Mouse (Mus musculus) urinary bladder, adult 18-20 months (tissue): ENCODE data around the gene AB124611.
"Not testable (repeated sequence)": the region's sequence is repeated elsewhere in the genome, so short reads cannot be mapped to it uniquely, and the experiment has no call there.

Source experiments
- DNase-seq, 2 experiments: peaks; one replicate each; pipeline ENCODE4 v3.0.0; 2022; ENCODE audit warnings: low spot score in 2 of 2, mixed read lengths in 2 of 2

Gene AB124611

DNA sequence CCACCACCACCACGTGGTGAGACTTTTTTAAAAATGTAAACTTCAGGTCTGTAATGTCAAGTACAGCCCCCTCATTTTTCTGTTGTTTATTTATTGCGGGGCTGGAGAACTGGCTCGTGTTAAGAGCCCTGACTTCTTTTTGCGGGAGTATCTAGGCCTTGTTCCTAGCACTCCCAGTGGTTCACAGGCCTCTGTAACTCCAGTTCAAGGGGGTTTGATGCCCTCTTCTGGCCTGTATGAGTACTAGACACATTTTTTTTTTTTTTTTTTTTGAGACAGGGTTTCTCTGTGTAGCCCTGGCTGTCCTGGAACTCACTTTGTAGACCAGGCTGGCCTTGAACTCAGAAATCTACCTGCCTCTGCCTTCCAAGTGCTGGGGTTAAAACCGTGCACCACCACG, 7.3 kb upstream of the AB124611 start:
- DNase-seq, result not testable (repeated sequence)

DNA sequence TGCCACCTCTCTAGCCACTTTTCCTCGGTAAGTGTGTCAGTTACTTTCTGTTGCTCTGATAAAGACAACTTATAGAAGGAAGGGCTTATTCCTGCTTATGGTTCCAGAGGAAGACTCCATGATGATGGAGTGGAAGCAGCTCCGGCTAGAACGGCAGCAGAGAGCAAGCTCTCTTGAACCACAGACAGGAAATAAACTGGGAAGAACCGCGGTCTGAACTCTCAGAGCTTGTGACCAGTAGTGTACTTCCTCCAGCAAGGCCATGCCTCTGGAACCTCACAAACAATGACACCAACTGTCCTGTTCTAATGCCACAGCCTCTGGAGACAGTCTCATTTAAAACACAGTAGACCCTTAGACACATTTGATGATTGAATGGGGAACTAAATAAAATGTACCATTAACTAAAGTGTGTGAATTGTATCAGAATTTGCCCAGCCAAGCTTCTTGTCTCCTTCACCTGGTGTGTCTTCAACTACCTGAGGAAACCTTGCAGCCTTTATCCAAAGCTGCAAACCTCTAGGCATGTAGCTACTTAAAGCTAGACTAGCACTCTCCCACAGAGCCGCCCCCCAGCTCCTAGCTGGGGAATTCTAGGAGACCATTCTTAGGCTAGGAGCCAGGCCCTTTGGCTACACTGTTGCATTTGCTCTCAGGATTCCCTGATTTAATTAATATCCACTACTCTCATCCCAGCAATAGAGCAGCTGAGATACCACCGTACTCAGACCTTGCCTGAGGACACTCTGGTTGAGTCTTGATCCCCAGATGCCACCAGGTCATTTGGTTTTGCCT, 637 bp upstream of the AB124611 start:
- no peak for DNase-seq

DNA sequence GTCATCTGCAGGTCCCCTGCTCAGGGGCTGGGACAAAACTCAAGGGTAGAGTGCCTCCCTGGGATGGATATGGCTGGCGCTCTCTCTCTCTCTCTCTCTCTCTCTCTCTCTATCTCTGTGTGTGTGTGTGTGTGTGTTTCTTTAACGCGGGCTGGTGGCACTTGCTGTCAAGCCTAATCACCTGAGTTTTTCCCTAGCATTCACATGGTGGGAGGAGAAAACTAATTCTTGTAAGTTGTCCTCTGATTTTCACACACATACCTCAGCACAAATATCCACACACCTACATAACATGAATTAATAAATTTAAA, 613 bp downstream of the AB124611 start:
- DNase-seq, result no peak

DNA sequence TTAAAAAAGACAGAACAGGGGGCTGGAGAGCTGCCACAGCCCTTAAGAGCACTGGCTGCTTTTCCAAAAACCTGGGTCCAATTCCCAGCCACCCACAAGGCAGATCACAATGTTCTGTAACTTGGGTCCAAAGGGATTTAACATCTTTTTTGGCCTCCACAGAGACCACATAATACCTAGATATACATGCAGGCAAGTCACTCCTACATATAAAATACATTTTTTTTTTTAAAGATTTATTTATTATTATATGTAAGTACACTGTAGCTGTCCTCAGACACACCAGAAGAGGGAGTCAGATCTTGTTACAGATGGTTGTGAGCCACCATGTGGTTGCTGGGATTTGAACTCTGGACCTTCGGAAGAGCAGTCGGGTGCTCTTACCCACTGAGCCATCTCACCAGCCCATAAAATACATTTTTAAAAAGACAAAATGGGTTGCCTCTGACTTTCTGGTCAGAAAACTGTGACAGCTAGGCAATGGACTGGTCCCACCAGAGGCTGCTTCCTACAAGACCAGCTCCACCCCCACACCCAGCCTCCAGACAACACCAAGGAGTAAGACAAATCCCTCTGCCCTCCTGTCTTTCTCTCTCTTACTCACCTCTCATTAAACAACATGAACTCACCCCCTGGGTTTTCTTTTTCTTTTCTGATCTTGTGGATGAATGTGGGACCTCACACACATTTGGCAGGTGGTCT, 1.3 kb downstream of the AB124611 start:
- DNase-seq, result no peak

DNA sequence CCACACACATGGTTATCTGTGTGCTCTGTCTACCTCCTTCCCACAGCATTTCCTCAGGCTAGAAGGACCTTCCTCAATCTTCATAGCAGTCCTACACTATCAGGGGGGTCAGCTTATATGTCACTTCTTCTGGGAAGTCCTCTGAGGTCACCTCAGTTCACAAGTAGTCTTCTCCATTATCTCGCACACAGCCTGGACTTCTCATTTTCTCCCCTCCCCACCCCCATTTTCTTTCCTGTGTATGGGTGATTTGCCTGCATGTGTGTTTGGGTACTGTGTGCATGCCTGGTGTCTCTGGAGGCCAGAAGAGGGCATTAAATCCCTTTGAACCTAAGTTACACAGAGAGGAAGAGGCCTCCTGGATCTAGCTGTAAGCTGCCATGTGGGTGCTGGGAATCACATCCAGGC, 1.9 kb downstream of the AB124611 start:
- no peak for DNase-seq

DNA sequence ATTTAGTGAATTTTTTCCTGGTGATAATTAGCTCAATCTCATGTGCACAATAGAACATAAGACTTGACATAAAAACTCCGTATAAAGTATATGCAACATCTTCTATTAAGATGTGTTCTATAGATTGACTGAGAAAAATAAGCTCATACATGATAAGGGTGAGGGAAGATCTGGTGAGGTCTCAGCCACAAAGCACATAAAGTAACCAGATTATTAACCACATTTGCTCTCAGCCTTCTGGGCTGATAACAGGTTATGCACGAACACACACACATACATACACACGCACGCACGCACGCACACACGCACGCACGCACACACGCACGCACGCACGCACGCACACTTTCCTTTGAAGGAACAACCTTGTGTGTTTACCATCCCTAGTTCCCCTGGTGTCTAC, 10.5 kb downstream of the AB124611 start:
- DNase-seq, result no peak

DNA sequence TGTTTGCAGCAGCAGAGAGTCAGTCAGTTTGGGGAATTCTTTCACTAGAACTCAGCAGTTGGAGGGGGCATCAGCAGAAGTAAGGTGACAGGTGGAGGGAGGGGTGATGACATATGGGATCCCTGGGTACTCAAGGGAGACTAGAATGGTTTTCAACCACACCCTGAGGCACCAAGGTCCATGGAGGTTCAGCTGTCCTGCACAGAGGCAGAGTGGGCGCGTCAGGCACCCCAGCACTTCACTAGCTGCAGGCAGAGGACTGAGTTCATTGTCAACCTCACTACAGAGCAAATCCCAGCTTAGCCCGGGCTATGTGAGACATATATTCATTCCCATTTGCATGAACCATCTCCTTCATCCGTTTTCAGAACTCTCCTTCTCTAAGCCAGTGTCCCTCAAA, 11.0 kb downstream of the AB124611 start:
- DNase-seq, result no peak

DNA sequence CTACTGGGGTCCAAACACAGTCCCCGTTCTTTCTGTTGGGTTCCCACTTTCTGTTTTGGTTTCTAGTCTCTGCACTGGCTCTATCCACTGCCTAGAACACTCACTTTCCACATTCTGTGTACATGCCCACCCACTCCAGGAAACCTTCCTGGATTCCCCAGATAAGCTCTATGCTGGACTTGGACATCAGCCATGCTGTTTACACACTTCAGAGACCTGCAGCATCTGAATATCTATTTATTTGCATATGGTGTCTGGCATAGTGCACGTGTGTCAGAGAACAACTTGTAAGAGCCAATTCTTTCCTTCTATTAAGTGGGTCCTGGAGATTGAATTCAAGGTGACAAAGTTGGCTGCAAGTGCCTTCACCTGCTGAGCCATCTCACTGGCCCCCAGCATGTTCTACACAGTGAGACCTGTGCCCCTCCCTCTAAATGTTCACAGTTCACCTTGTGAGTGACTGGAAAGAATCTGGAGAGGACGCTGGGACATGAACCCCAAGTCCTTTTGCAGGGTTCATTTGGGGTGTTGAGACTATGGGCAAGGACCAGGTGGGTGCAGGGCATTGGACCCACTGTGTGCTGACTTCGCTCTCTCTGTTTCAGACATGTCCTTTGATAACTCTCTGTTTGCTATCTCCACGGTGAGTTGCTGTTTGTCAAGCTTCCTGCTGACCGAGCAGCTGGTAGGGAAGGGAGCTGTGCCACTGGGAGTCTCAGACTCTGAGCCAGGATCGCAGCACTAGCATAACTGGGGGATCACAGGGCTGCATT, 14.2 kb downstream of the AB124611 start:
- no peak for DNase-seq

DNA sequence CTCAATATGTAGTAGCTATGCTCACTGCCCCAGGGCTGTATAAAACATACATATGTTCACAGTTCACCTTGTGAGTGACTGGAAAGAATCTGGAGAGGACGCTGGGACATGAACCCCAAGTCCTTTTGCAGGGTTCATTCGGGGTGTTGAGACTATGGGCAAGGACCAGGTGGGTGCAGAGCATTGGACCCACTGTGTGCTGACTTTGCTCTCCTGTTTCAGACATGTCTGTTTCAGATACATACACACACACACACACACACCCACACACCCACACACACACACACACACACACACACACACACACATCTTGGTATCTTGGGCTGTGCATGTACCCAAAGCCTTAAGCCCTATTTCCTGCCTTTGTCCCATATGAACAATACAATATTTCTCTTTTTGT, 16.0 kb downstream of the AB124611 start:
- DNase-seq, result not testable (repeated sequence)

DNA sequence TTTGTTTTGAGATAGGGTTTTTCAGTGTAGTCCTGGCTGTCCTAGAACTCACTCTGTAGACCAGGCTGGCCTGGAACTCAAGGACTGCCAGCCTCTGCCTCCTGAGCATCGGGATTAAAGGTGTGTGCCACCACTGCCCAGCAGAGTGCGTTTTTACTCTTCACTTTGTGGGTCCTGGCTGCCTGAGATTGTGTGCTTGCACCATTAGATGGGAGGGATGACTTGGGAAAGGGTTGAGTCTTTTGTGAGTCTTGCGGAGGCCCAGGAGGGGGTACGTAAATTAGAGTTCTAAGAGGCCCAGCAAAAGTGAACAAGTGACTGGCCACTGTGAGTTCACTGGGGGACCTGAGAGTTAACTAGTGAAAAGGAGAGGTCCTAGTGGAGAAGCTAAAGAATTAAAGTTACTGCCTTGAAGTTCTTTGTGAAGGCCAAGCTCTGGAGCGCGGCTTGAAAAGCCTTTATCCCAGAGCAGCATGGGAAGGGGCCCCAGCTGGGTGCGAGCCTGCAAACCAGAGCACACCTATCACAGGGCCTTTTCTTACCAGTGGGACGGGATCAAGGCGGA, 19.5 kb downstream of the AB124611 start:
- DNase-seq, result peak in 1 of 2 experiments; percentile 14

DNA sequence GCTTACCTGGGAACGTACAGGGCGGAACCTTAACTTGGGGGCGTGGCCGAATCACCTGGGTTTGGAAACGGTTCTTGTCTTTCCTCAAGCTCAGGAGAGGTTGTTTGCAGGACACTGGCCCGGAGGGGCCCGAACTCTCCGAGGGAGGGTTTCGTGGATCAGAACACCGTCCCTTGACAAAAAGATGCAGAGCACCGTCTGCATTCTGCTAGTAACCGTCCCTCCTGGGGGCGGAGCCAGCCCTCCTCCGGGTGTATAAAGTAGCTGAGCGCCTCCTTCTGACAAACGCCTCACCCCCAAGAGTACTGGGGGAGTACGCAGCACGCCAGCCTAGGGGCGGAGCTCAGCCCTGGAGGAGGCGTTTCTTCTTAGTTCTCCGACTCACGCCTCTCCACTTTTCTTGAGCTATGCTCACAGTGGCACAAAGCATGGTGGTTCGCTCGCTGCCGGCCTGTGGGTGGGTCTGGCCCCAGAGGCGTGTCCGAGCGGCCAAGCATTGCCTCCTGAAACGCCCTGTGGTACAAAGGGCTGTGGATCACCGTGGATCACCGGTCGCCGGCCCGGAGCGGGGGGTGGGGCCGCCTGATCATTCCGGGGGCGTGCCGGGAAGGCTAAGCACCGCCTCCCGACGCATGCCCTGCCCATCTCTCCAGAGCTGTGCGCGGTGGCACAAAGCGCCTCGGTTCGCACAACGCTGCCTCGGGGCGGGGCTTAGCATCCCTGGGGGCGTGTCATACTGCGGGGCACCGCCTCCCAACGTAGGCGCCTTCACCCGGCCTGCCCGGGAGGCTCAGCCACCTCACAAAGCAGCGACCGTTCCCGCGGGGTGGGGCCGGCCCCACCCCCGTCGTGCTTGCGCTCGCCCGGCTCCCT, 20.2 kb downstream of the AB124611 start:
- peak; percentile 99 for DNase-seq

DNA sequence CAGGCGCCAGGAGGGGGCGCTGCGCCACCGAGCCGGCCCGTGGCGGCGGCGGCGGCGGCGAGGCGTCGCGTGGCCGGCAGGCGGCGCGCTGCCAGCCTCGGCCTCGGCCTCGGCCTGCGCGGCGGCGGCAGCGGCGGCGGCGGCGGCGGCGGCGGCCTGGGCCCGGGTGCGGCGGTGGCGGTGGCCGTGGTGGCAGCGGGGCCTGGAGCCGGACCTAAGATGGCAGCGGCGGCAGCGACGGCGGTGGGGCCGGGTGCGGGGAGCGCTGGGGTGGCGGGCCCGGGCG, 20.8 kb downstream of the AB124611 start, which contains the start of gene Carm1:
Gene Carm1, plus strand, starts transcription at position 106 of the 286 bp plus-strand sequence.
- DNase-seq, result peak in 1 of 2 experiments; percentile 56

DNA sequence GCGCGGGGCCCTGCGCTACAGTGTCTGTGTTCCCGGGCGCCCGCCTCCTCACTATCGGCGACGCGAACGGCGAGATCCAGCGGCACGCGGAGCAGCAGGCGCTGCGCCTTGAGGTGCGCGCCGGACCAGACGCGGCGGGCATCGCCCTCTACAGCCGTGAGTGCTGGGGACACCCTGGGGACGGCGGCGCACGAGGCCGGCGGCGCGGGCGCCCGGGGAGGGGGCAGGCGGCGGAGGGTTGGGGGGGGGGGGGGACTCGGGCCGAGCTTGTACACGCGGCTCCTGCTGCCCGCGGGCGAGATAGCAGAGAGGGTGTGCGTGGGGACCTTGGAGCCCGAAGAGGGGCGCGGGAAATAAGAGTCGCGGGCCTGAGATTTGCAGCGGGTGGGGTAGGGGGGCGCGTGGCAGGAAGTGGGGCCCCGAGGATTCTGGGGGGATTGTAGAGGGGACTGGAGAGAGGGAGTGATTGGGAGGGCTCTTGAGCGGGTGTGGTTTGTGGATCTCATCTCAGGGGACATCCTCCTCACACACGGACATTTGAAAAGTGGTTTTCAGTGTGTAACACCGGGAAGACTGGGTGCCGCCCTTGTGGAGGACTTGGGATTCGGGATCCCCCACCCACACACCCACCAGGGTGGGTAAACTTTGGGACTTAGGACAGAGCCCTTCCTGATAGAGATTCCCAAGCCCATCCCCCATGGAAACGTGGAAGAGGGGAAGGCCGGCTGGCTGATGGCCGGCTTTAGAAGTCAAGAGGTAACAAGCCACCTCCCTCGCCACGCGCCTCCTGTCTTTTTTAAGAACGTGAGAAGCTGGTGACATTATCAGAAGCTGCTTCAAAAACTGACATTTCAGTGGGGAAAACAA, 21.3 kb downstream of the AB124611 start:
- DNase-seq, result peak; percentile 36 to 40

DNA sequence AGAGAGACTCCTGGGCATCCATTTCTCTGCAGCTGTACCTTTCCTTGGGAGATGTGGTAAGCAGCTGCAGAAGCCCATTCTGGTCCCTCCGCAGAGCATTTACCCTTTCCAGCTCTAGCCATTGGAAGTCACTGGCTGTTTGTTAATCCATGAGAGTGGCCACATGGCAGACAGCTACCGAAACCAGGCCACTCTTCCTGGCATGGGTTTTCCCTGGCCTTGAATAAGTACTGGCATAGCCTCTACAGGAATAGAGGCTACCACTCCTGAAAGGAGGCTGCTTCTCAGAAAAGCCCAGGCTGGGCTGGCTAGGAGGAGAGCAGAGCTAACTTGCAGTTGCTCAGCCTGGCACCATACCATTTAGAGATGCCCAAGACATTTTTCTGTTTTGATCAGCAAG, 25.1 kb downstream of the AB124611 start:
- no peak for DNase-seq

DNA sequence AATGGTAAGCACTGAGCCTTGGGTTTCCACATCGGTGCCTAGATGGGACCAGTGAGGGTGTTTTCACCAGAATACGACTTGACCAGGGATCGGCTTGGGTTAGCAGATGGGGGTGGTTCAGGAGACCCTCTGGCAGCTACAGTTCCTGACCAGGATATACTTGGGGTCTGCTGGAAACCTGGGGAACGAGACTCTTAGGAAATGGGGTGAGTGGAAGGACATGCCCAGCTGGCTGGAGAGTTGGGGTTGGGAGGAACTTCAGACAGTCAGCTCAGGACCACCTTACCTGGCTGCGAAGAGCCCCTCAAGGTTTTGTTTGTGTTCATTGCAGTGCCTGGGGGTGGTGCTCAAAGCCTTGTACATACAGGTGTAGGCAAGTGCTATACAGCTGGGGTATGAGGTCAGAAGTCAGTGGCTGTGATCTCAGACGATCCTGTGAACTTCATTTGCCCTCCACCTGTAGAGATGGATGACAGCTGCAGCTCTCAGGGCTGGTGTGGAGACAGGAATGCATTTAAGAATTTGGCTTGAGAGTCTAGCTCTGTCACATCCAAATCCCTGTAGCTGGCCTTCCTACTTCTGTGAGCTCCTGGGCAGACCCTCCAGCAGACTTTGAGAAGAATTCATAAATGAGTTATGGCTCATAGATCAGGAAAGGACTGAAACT, 27.8 kb downstream of the AB124611 start:
- DNase-seq, result no peak

DNA sequence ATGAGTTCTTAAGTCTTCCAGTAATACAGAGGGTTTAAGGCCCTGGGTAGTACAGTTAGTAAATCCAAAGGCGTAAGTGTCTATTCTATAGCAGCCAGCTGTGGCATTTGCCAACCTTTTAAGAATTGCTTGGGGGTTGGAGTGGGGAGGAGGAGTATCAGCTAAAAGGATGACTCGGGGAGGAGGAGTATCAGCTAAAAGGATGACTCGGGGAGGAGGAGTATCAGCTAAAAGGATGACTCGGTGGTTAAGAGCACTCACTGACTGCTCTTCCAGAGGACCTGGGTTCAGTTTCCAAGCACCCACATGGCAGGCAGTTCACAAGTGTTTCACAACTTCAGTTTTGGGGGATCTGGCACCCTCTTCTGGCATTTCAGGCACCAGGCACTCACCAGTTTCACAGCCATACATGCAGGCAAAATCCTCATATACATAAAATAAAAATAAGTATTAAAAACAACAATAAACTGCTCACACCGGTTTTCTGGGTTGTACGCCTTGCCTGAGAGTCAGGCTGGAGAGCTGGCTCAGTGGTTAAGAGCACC, 29.3 kb downstream of the AB124611 start:
- DNase-seq, result no peak

DNA sequence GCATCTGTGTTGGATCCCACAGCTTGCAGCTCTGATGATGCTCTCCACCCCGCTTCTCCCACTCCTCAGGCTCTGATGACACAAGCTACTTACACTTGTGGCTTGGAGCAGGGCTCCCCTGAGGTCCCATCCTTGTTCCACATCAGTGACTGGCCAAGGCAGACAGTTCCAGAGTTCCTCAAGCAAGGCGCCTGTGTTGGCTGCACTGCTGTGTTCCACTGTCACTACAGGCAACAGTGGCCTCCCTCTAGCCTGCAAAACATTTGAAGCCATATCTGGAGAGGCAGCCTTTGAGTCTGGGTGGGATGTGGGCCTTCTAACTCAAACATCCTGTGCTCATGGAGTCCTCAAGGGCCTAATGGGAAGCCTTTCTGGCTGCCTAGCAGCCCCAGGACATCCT, 31.0 kb downstream of the AB124611 start:
- DNase-seq, result no peak

DNA sequence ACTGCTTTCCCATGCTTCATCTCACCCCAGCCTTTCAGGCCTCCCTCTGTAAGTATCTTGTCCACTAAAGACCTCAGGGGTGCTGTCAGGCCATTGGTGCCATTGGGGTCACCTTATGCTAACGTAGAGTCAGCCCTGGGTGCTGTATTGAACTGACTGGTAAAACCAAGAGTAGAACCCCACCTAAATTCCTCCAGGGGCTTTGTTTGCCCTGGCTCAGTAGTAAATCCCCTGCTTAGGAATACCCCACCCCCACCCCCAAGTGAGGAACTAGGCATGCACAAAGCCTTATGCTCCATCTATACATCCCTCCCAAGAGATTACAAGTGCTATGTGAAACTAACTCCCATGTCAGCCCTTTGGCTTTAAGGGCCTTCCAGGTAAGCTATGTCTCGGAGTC, 31.6 kb downstream of the AB124611 start:
- DNase-seq, result no peak

DNA sequence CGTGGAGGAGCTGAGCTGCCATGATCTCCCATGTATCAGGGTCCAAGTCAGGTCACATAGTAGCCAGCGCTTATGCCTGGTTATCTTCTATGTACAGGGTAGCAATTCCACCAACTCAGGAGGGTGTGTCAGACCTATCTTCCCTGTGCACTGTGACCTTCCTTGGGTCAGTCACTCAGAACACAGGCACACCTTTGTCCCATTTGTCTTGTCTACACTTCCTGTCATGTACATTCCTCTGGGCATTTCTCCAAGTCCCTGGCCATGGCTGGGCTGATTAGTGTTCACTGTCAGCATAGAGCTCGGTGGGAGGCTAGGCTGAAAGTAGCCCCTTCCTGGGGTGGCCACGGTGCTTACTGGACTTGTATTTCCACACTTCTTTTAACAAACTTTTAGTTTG, 32.4 kb downstream of the AB124611 start:
- no peak for DNase-seq

DNA sequence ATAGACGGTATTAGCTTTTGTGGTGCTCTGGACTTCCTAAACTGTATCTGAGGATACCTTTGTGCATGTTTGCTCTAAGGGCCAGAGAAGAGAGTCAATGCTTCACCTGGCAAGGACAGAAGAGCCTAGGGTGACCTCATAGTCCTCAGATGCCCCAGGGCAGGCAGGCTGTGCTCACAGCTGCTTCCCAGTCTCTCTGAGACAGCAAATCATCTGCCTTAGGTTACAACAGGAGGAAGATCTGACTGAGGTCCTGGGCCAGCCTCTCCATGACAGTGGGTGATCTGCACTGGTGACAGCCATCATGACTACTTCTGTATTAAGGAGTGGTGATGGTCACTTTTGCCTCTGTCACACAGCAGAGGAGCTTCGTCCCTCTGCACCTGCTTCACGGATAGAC, 33.2 kb downstream of the AB124611 start:
- DNase-seq, result no peak
